Mouse (Mus musculus): ENCODE data around the gene Zdhhc4. TPM values are rescaled to one million over a fixed set of nuclear protein-coding genes. Genes with fewer than 3 reads are reported as not detected.
A peak's percentile ranks its signal among the peaks of the same experiment; 100 is the strongest.

Zdhhc4 gene
- polyA plus RNA-seq, 1 experiment: 65.8 TPM

DNA sequence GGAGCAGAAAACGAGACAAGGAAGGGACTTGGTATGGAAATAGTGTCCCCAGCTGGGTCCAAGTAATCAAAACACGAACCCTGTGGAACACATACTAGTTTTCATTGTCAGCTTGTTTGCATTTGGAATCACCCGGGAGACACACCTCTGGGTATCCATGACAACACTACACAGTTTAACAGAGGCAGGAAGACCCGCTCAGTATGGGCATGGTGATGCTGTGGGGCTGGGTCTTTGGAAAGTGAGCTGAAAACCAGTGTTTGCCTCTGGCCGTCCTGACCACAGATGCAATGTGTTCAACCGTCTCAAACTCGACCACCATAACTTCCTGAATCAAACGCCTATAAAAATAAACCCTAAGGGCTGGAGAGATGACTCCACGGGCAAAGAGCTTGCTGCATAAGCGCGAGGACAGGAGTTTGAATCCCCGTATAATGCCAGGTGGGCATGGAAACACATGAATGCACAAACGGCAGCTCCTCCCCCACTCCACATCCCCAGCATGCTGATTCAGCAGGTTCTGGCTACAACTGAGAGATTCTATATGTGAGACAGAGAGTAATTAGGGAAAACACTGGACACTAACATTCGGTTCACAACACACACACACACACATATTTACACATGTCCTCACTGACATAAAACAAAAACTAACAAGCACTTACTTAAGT lies 5.5 kb upstream of the Zdhhc4 start:
- peaks cover 27% of the 10 kb centered on the region for H3K4me1 ChIP-seq
- no peak for TF ChIP-seq FLI1 (IDR thresholded peaks at IDR 0.05; ENCODE audit: low read length)
- no peak for TF ChIP-seq GATA1 (IDR thresholded peaks at IDR 0.05; ENCODE audit: borderline replicate concordance, low read length)
- peaks cover 19% of the 10 kb centered on the region for H3K27me3 ChIP-seq (replicated peaks)
- peak overlapping the region; percentile 80 for H3K4me3 ChIP-seq (replicated peaks)
- H3K36me3 ChIP-seq (replicated peaks; ENCODE audit: low read length): no peaks in the 10 kb centered on the region
- H3K9me3 ChIP-seq: 0 out of 2 replicates have a peak, but pooled peaks cover 3% of the 10 kb centered on the region

DNA sequence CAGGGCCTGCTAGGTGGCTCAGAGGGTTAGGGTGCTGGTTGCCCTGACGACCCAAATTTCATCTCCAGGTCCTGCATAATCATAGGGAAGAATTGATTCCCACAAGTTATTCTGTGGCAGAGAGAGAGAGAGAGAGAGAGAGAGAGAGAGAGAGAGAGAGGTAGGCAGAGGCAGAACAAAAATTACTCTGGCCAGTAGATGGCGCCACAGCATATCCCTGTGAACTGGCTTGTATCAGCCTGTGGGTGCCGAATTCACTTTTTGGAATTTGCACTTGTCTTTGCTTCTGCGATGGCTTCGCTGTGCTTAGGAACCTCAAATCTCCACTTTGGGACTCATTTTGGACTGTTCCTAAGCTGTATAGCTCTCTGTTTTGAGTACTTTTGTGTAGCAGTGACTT lies 4.8 kb upstream of the Zdhhc4 start:
- Histone ChIP-seq H3K9me3 (0 out of 2 replicates have a peak, but pooled peaks cover 3% of the 10 kb centered on the region), H3K36me3 (replicated peaks; ENCODE audit: low read length) (no peaks in the 10 kb centered on the region), H3K4me3 (replicated peaks) (peak overlapping the region; percentile 80), H3K4me1 (peaks cover 27% of the 10 kb centered on the region), H3K27me3 (replicated peaks) (peaks cover 17% of the 10 kb centered on the region)
- no peak for TF ChIP-seq FLI1 (IDR thresholded peaks at IDR 0.05; ENCODE audit: low read length)
- TF ChIP-seq GATA1 (IDR thresholded peaks at IDR 0.05; ENCODE audit: borderline replicate concordance, low read length): no peak

DNA sequence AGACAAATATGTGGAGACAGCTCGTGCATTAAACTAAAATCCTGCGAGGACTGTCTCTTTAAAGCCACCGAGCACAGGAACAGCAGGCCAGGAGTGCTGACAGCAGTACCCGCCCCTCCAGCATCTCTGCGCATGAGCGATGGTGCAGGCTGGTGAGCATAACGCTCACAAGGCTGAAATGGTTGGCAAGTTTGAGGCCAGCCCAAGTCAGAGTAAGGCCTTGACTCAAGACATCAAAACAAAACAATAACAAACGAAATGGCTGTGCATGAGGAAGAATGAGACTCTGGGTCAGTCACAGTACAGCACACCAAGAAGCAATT lies 11.8 kb downstream of the Zdhhc4 start:
- Histone ChIP-seq H3K36me3 (replicated peaks; ENCODE audit: low read length) (peaks cover 78% of the 10 kb centered on the region), H3K4me3 (replicated peaks) (no peak overlapping the region), H3K27me3 (replicated peaks) (no peaks in the 10 kb centered on the region)

DNA sequence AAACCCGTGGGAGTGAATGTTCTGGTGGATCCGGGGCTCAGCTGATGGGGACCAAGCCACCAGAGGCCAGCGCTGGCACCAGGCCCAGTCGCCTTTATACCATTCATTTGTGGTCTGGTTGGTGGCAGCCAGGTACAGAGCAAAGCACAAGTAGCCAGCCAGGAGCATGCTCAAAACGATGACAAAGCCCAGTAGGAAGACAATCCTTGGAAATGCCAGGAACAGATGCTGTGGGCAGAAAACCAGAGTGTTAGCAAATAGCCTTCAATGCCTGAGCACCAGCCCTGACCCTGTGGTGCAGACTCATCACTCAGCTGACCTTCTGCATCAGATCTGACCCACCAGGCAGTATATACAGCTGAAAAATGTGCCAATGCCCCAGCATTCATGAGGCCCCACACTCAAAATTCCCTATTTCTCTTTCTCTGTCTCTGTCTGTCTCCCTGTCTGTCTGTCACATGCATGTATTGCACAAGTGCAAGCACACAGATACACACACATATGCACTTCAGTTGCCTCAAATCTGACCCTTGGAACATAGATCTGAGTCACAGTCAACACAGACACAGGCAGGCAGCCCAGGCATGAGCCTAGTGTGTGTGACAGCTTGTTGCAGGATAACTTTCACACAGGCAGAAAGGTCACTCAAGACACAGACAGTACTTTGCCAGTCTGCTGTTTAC lies 12.3 kb downstream of the Zdhhc4 start:
- Histone ChIP-seq H3K36me3 (replicated peaks; ENCODE audit: low read length) (peaks cover 78% of the 10 kb centered on the region), H3K4me3 (replicated peaks) (no peak overlapping the region), H3K4me1 (peaks cover 42% of the 10 kb centered on the region), H3K27me3 (replicated peaks) (no peaks in the 10 kb centered on the region), H3K9me3 (no peaks in the 10 kb centered on the region)
- TF ChIP-seq GATA1 (IDR thresholded peaks at IDR 0.05; ENCODE audit: borderline replicate concordance, low read length) (no peak), FLI1 (IDR thresholded peaks at IDR 0.05; ENCODE audit: low read length) (no peak)

More for the DNA sequence above, 11.8 kb downstream of the Zdhhc4 start:
- no peaks in the 10 kb centered on the region for H3K9me3 ChIP-seq
- no peak for TF ChIP-seq GATA1 (IDR thresholded peaks at IDR 0.05; ENCODE audit: borderline replicate concordance, low read length)
- no peak for TF ChIP-seq FLI1 (IDR thresholded peaks at IDR 0.05; ENCODE audit: low read length)
- H3K4me1 ChIP-seq: peaks cover 38% of the 10 kb centered on the region

DNA sequence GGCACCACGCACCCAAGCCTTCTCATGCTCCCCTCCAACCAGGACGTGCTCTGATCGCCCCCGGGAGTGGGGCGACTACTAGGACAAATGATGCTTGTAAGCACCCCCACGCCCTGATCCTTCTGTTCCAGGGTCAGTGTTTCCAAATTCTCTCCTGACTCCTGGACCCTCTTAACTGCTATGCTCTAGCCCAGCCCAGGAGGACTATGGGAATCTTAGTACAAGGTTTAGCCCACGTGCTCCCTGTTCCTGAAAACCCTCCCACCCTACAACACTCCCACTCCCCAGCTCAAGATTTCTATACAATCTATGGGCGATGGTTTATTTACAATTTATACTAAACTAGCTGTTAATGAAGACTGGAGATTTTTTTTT lies 13.6 kb downstream of the Zdhhc4 start:
- H3K27me3 ChIP-seq (replicated peaks): no peaks in the 10 kb centered on the region
- H3K4me3 ChIP-seq (replicated peaks): peak overlapping the region; percentile 99
- H3K4me1 ChIP-seq: peaks cover 50% of the 10 kb centered on the region
- no peaks in the 10 kb centered on the region for H3K9me3 ChIP-seq
- H3K36me3 ChIP-seq (replicated peaks; ENCODE audit: low read length): peaks cover 78% of the 10 kb centered on the region
- no peak for TF ChIP-seq FLI1 (IDR thresholded peaks at IDR 0.05; ENCODE audit: low read length)
- no peak for TF ChIP-seq GATA1 (IDR thresholded peaks at IDR 0.05; ENCODE audit: borderline replicate concordance, low read length)

DNA sequence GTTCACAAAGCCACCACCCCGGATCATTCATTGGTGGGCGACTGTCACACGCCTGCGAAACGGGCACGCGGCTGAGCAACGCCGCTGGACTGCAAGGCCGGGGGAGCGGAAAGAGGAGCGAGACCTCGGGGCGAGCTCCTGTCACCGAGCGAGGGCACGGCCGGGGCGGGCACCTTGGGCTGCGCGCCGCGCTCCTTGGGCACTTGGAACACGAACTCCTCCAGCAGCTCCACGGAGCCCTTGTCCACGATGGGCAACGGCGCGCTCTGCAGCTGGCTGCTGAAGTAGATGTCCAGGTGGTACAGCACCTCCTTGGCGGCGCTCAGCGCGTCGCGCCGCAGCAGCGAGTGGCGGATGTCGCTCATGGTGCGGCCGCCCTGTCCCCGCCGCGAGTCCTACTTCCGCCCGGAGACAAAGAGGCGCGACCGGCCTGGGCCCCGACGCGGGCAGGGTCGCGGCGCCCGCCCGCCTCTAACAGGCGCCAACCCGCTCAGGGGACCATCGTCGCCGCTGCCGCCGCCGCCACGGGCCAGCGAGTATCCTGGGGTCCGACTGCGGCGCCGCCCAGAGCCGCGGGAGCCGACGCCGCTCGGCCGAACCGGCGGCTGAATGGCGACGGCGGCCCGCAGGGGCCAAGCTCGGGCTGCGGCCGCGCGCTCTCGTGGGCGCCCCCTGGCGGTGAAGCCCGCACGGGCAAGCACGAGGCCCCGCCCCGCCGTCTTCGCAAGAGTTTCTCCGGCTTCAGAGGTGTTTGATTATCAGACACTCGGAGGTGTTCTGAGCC lies 14.1 kb downstream of the Zdhhc4 start, which contains the start of gene E130309D02Rik:
E130309D02Rik (minus strand) TSS at position 631 of the 784 bp plus-strand sequence.
- Histone ChIP-seq H3K36me3 (replicated peaks; ENCODE audit: low read length) (peaks cover 78% of the 10 kb centered on the region), H3K4me3 (replicated peaks) (peak within 1 kb of the TSS; percentile 99), H3K27me3 (replicated peaks) (no peaks in the 10 kb centered on the region), H3K9me3 (no peaks in the 10 kb centered on the region), H3K4me1 (peaks cover 56% of the 10 kb centered on the region)
- no peak for TF ChIP-seq GATA1 (IDR thresholded peaks at IDR 0.05; ENCODE audit: borderline replicate concordance, low read length)

DNA sequence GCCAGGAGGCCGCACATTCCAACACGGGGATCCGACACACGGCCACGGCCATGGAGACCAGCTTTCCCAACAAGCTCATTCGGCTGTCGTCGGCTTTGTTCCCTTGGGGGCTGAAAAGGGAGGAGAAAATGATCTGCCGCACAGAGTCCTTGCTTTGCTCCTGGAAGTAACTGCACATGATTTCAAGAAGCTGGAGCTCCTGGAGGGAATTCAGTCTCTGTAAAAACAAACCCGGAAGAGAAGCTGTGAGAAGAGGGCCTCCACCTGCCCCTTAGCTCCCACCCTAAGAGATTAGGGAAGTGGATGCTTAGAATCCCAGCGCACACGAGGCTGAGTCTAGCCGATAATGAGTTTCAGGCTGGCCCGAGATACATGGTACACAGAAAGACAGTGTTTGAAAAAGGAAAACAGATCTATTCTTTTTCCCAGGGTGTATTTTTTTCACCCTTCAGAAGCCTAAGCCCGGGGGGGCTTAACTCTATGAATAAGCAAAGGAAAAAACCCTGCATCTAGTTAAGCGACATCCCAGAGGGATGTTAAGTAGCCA lies 14.8 kb downstream of the Zdhhc4 start:
- Histone ChIP-seq H3K9me3 (no peaks in the 10 kb centered on the region), H3K4me3 (replicated peaks) (peak overlapping the region; percentile 99), H3K27me3 (replicated peaks) (no peaks in the 10 kb centered on the region), H3K36me3 (replicated peaks; ENCODE audit: low read length) (peaks cover 78% of the 10 kb centered on the region), H3K4me1 (peaks cover 62% of the 10 kb centered on the region)
- TF ChIP-seq FLI1 (IDR thresholded peaks at IDR 0.05; ENCODE audit: low read length): no peak
- no peak for TF ChIP-seq GATA1 (IDR thresholded peaks at IDR 0.05; ENCODE audit: borderline replicate concordance, low read length)

DNA sequence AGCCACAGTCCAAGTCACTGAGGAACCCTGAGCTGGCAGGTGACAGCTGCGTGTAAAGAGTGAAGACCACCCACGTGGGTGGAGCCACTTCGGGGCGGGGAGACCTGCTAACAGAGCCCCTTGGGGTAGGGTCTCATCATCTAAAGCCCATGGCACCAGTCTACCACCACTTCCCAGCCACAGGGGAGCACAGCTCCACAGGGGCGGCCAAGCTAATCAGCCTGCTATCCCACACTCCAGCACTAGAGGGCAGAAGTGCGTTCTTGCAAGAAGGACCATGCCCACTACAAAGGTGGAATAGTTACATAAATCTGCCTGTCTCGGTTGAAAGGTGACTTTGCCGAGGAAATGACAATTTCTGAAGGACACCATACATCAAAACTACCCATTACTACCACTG lies 17.2 kb downstream of the Zdhhc4 start:
- Histone ChIP-seq H3K4me3 (replicated peaks) (no peak overlapping the region), H3K36me3 (replicated peaks; ENCODE audit: low read length) (peaks cover 78% of the 10 kb centered on the region), H3K9me3 (no peaks in the 10 kb centered on the region), H3K27me3 (replicated peaks) (no peaks in the 10 kb centered on the region), H3K4me1 (peaks cover 75% of the 10 kb centered on the region)
- TF ChIP-seq FLI1 (IDR thresholded peaks at IDR 0.05; ENCODE audit: low read length) (no peak), GATA1 (IDR thresholded peaks at IDR 0.05; ENCODE audit: borderline replicate concordance, low read length) (no peak)

DNA sequence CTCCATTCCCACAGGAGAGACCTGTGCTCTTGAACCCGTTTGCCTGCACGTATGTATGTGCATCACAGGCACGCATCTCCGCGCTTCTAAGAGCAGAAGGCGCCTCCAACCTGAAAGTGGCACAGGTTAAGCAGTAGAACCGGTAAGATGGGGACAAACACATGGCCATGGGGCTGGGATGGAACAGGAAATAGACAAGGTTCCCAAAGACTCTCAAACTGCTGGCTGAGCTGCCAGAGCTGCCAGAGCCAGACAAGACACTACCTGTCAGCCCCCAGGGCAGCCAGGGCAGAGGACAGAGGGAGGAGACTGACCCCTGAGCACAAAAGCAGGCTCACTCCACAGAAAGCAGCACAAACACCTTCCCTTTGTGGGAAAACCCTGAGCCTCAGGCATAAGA lies 19.1 kb downstream of the Zdhhc4 start:
- H3K27me3 ChIP-seq (replicated peaks): no peaks in the 10 kb centered on the region
- no peak overlapping the region for H3K4me3 ChIP-seq (replicated peaks)
- H3K36me3 ChIP-seq (replicated peaks; ENCODE audit: low read length): peaks cover 86% of the 10 kb centered on the region
- H3K9me3 ChIP-seq: no peaks in the 10 kb centered on the region
- TF ChIP-seq FLI1 (IDR thresholded peaks at IDR 0.05; ENCODE audit: low read length) (no peak), GATA1 (IDR thresholded peaks at IDR 0.05; ENCODE audit: borderline replicate concordance, low read length) (no peak)
- H3K4me1 ChIP-seq: peaks cover 72% of the 10 kb centered on the region
